26 mouse cellular contexts compared by ENCODE assay signal in the genomic region with DNA sequence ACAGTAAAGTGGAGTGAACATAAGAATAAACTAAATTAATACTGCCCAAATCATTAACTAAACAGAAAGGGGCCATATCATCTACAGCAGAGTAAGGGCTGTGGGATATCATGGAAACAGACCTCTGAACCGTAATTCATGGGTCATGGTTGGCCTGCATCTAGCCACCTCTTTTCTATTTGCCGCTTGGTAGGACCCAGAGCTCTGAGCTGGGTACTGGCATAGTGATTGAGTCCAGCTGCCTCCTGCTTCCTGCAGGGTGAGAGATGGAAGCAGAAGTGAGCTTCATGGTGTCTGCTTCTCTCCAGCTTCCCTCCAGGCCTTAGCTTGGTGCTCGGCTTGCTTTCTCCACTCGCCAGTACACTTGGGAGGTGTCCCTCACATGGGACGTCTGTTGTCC.
"Had no signal": no experiment of that assay in that cellular context is flagged by ENCODE, and none has a peak within 500 bp of the region (broad histone marks: within the 10 kb centered on the region; RNA-seq: fewer than 3 reads in every experiment).

No protein-coding gene starts in this region.

- H3K4me2 ChIP-seq: heart, embryonic 12.5 days; hindbrain, embryonic 12.5 days; hindbrain, embryonic 14.5 days; intestine, embryonic 15.5 days; limb, embryonic 12.5 days; liver, embryonic 11.5 days; liver, embryonic 13.5 days; liver, embryonic 15.5 days had no signal

- ATAC-seq: hindbrain, embryonic 16.5 days; inflammation-experienced regulatory T-cells, adult 6 months; intestine, embryonic 15.5 days; intestine, postnatal 0 days; liver, postnatal 0 days had no signal

- H3K36me3 ChIP-seq: heart, embryonic 10.5 days; heart, embryonic 12.5 days; hindbrain, embryonic 10.5 days; hindbrain, embryonic 12.5 days; intestine, embryonic 15.5 days; limb, embryonic 12.5 days; liver, embryonic 13.5 days; liver, embryonic 15.5 days had no signal

- H3K4me3 ChIP-seq: gastrocnemius, adult 2 months; heart, embryonic 10.5 days; heart, embryonic 12.5 days; hindbrain, embryonic 10.5 days; hindbrain, embryonic 12.5 days; intestine, embryonic 15.5 days; layer of hippocampus, adult 2 months; limb, embryonic 12.5 days; liver, embryonic 13.5 days; liver, embryonic 15.5 days had no signal

- DNase-seq: gastrocnemius, adult 2 months; gastrocnemius, postnatal 10 days; gastrocnemius, postnatal 25 days; heart, adult 18-20 months; heart, postnatal 10 days; heart, postnatal 4 days; kidney, adult 2 months; kidney, postnatal 25 days; kidney, postnatal 4 days; left cerebral cortex, postnatal 4 days; liver; liver, embryonic 13.5 days; liver, postnatal 0 days had no signal

- H3K4me1 ChIP-seq: heart, embryonic 10.5 days; heart, embryonic 12.5 days; hindbrain, embryonic 12.5 days; intestine, embryonic 15.5 days; liver, embryonic 13.5 days; liver, embryonic 15.5 days had no signal

- H3K27me3 ChIP-seq: heart, embryonic 12.5 days; hindbrain, embryonic 12.5 days; intestine, embryonic 15.5 days; limb, embryonic 12.5 days; liver, embryonic 13.5 days; liver, embryonic 15.5 days had no signal

- H3K27ac ChIP-seq: gastrocnemius, adult 2 months; heart, embryonic 10.5 days; hindbrain, embryonic 10.5 days; hindbrain, embryonic 12.5 days; hindbrain, embryonic 14.5 days; intestine, embryonic 15.5 days; layer of hippocampus, adult 2 months; limb, embryonic 12.5 days; liver, embryonic 13.5 days; liver, embryonic 15.5 days had no signal

- H3K9ac ChIP-seq: heart, embryonic 12.5 days; hindbrain, embryonic 12.5 days; hindbrain, embryonic 14.5 days; intestine, embryonic 15.5 days; limb, embryonic 12.5 days; liver, embryonic 13.5 days; liver, embryonic 15.5 days; liver, postnatal 0 days had no signal

- H3K9me3 ChIP-seq: heart, embryonic 10.5 days; heart, embryonic 12.5 days; hindbrain, embryonic 10.5 days; hindbrain, embryonic 12.5 days; intestine, embryonic 15.5 days; limb, embryonic 12.5 days; liver, embryonic 13.5 days; liver, embryonic 15.5 days had no signal
